Mouse (Mus musculus) neutrophil, adult 5-6 weeks (primary cell): Measurements from ENCODE around the gene Zbtb16. TPM values are rescaled to one million over a fixed set of nuclear protein-coding genes. Genes with fewer than 3 reads are reported as not detected.

Experiments used
- ATAC-seq: fragments of 151-379, 151-347 bp; 2 replicates; pipeline ENCODE4 v1.8.0; 2017; ENCODE audit warnings: mild to moderate bottlenecking, moderate TSS enrichment; ENCODE audit not compliant: insufficient number of reproducible peaks, poor library complexity, low FRiP score, severe bottlenecking; ENCODE audit errors: extremely low read depth
- total RNA-seq: library from RNA; stranded (forward); fragments of 200-1000 nt; gene quantifications from 2 replicates; pipeline ENCODE4 v1.2.3, GENCODE M21; 2017

Zbtb16 gene
- total RNA-seq: 4.5 and 6.5 TPM in 2 replicates

GRCm38 (mm10) chr9:48835631-48836565 is at the start of gene Zbtb16:
Gene Zbtb16 (minus strand): TSS chr9:48836222.
- 0 out of 2 replicates have a peak, but pooled peaks have one; percentile 17 for ATAC-seq

- ATAC-seq: no peak
These were observed 36.9 kb upstream of the Zbtb16 start for GRCm38 (mm10) chr9:48872896-48873295.

GRCm38 (mm10) chr9:48866523-48867121 is 30.6 kb upstream of the Zbtb16 start:
- no peak for ATAC-seq

- no peak for ATAC-seq
These were observed 29.2 kb upstream of the Zbtb16 start for GRCm38 (mm10) chr9:48865235-48865634.

GRCm38 (mm10) chr9:48861481-48861880 is 25.5 kb upstream of the Zbtb16 start:
- ATAC-seq: no peak

- peak; percentile 78 for ATAC-seq
These were observed 24.5 kb upstream of the Zbtb16 start for GRCm38 (mm10) chr9:48860526-48860845.

- ATAC-seq: no peak
These were observed 24.0 kb upstream of the Zbtb16 start for GRCm38 (mm10) chr9:48859828-48860525.

GRCm38 (mm10) chr9:48857944-48858343 is 21.9 kb upstream of the Zbtb16 start:
- ATAC-seq: no peak

GRCm38 (mm10) chr9:48856240-48856639 is 20.2 kb upstream of the Zbtb16 start:
- ATAC-seq: no peak

GRCm38 (mm10) chr9:48849531-48849930 is 13.5 kb upstream of the Zbtb16 start:
- ATAC-seq: no peak

GRCm38 (mm10) chr9:48839568-48839967 is 3.5 kb upstream of the Zbtb16 start:
- ATAC-seq: no peak

- ATAC-seq: no peak
These were observed 2.3 kb upstream of the Zbtb16 start for GRCm38 (mm10) chr9:48838346-48838745.

GRCm38 (mm10) chr9:48837181-48837580 is 1.2 kb upstream of the Zbtb16 start:
- ATAC-seq: no peak

GRCm38 (mm10) chr9:48836566-48836930 is 526 bp upstream of the Zbtb16 start:
- ATAC-seq: no peak

- no peak for ATAC-seq
These were observed 1.2 kb downstream of the Zbtb16 start for GRCm38 (mm10) chr9:48834541-48835411.

GRCm38 (mm10) chr9:48834006-48834405 is 2.0 kb downstream of the Zbtb16 start:
- ATAC-seq: no peak

- no peak for ATAC-seq
These were observed 2.5 kb downstream of the Zbtb16 start for GRCm38 (mm10) chr9:48833493-48833892.

GRCm38 (mm10) chr9:48832473-48833100 is 3.4 kb downstream of the Zbtb16 start:
- ATAC-seq: no peak
